Mouse (Mus musculus) mature B cell (primary cell): ENCODE data around the gene Syt12.

Experiments
- in situ Hi-C: fragments of 300-500 bp; cut with MboI; formaldehyde crosslinking; loops from 2 replicates; pipeline ENCODE4 v1.14.3; 2019

Syt12 gene

GRCm38 (mm10) chr19:4447445-4447844 lies 29.8 kb downstream of the Syt12 start:
- in situ Hi-C loops, result no loop called here

- in situ Hi-C loops, result no loop called here
Measured at GRCm38 (mm10) chr19:4446661-4447420, 30.4 kb downstream of the Syt12 start.

GRCm38 (mm10) chr19:4442408-4442807 lies 34.8 kb downstream of the Syt12 start:
- in situ Hi-C loops, result no loop called here

GRCm38 (mm10) chr19:4441621-4442161 lies 35.6 kb downstream of the Syt12 start:
- in situ Hi-C loops, result no loop called here

DNA sequence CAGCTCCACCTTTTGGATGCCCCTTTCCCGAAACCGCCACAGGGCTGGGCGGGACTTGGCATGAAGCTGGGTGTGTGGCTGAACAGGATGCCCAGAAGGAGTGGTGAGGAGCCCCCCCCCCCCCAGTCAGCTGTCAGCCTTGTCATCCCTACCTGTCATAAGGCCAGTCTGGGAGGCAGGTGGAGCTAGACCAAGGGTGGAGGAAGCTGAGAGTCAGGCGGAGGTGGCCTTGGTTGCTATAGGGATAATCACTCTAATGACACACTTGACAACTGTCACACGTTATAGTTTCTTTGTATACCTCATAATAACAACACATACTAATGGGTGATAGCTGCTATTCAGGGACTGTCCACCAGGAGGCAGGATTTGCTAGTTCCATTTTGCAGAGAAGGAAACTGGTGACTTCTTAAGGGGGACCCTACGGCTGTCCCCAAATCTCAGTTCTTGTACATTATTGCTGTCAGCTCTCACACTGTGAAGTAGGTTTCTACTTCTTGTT lies 36.1 kb downstream of the Syt12 start:
- in situ Hi-C loops, result no loop called here

- in situ Hi-C loops, result no loop called here
Measured at GRCm38 (mm10) chr19:4440222-4440621, 37.0 kb downstream of the Syt12 start.

GRCm38 (mm10) chr19:4439161-4439801 lies 38.0 kb downstream of the Syt12 start, which contains the start of gene Rhod:
Gene Rhod, minus strand, starts transcription at chr19:4439432.
- in situ Hi-C loops, result no loop called here

DNA sequence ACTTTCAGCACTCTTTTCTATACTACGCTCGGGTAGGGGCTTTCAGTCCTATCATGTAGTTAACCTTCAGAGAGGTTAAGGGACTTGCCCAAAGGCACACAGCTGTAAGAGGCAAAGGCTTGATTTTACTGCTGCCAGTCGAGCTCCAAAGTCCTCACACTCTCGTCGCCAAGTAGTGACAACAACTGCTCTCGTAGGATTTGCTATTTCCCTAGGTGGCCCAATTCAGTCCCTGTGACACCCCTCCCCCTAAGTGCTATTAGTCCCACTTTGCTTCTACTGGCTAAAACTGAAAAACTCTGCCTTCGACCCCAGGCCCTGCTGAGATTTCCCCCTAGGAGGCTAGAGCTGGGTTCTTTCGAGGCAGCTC lies 38.5 kb downstream of the Syt12 start:
- in situ Hi-C loops, result no loop called here

DNA sequence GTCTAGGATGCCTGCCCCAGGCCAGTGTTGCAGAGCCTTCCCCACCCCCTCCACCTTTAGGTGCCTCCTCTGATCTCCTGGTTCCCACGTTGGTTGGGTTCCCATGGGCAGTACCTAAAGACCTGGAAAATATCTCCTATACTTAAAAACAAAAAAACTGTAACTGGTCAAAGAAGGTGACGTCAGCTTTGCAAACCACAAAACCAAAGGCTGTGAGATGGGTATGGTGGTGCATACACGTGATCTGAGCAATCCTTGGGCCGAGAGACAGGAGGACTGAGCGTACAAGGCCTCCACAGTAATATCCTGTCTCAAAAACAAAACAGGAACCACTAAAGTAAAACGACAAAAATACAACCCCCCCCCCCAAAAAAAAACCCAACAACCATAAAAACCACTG lies 39.4 kb downstream of the Syt12 start:
- in situ Hi-C loops, result no loop called here

- in situ Hi-C loops, result no loop called here
Measured at GRCm38 (mm10) chr19:4436254-4436653, 41.0 kb downstream of the Syt12 start.

GRCm38 (mm10) chr19:4434999-4435398 lies 42.2 kb downstream of the Syt12 start:
- in situ Hi-C loops, result no loop called here

DNA sequence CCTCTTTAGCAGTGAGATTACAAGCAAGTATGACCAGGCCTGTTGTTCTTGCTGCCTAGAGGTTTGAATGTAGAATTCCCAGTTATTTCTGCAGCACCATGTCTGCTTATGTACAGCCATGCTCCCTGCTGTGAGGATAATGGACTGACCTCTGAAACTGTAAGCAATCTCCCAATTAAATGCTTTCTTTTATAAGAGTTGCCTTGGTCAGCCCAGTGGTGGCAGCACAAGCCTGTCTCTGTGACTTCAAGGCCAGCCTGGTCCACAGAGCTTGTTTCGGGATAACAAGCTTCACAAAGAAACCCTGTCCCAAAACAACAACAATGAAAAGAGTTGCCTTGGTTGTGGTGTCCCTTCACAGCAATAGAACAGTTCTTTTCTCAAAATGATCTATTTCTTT lies 43.5 kb downstream of the Syt12 start:
- in situ Hi-C loops, result no loop called here

DNA sequence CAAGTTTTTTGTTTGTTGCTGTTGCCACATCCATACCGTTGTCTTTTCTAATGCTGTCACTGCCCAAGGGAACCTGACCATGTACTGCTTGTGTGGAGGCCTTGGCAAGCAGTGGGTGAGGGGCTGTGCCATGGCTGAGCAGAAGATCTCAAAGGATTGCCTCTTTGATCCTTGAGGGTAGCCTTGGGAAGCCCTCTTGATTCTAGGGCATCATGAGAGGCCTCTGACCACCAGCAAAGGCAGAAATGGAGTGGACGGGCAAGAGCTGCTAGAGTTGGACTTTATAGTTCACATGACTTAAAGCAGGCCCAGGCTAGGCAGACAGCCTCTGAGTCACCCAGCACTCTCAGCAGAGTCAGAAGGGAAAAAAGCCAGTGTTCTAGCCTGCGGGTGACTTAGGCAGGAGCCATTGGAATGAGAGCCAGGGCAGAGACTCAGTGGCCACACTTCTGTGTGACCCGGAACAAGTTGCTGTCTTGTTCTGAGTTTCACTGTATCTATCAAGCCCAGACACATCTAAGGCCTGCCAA lies 47.1 kb downstream of the Syt12 start:
- in situ Hi-C loops, result no loop called here

- in situ Hi-C loops, result no loop called here
Measured at GRCm38 (mm10) chr19:4425610-4426366, 51.5 kb downstream of the Syt12 start.

DNA sequence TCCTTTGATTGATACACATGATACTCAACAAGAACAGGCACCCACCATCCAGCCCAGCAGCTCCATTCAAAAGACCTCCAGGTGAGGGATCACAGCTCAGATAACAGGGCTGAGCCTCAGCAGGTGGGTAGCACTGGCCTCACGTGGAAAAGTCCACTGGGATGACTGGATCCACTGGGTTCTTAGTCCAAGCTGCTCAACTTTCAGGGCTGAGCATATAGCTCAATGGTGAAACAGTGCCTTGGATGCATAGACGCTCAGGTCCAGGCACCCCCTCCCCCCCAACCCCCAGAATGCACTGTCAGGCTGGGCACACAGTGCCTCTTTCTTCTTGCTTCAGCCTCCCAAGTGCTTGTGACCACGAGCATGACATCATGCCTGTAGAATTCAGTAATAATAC lies 54.2 kb downstream of the Syt12 start:
- in situ Hi-C loops, result no loop called here

DNA sequence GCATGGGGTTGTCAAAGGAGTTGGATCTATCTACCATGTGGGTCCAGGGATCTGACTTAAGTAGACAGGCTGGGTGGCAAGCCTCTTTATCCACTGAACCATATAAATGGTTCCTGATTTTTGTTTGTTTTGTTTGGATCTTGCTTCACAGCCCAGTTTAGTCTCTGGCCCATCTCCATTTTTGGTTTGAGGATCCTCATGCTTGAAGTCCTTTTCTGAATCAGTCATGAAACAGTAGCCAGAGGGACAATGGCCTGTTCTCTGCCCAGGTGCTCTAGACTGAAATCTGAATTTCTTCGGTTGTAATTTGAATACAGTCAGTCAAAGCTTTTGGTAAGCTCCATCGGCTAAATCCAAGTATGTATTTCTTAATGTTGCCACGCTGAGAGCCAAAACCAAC lies 54.7 kb downstream of the Syt12 start:
- in situ Hi-C loops, result no loop called here

- in situ Hi-C loops, result no loop called here
Measured at GRCm38 (mm10) chr19:4420153-4420910, 56.9 kb downstream of the Syt12 start.

- in situ Hi-C loops, result no loop called here
Measured at GRCm38 (mm10) chr19:4419711-4420110, 57.5 kb downstream of the Syt12 start.

GRCm38 (mm10) chr19:4417713-4418112 lies 59.5 kb downstream of the Syt12 start:
- in situ Hi-C loops, result no loop called here

DNA sequence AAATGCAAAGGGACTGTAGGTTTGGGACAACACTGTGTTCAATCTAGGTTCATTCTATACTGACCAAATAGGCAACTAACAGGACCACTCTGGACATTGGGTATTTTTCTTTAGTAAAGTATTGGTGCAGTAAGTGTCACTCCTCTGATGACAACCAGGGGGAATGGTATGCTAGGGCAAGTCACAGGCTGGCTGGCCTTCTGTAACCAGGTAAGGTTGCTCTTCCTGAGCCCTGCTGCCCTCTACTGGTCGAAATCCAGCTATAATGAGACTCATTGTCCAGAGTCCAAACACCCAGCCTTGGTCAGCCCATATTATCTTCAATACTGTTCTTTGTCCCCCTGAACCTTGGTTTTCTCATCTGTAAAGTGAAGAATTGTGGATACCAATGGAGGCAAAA lies 60.1 kb downstream of the Syt12 start:
- in situ Hi-C loops, result no loop called here

DNA sequence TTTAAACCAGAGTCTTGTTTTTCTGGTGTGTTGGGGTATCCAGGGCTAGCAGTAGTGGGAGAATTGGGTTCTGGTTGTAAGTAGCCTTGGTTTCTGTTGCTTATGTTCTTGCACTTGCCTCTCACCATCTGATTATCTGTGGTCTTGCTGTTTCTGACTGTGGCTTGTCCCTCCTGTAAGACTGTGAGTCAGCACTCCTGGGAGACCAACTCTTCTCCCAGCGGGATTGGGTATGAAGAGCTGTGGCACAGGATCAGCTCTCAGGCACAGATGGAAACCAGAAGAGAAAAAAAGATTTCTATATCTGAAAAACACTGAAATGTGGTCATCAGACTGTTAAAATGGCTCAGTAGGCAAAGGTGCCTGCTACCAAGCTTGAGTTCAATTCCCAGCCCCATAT lies 62.6 kb downstream of the Syt12 start:
- in situ Hi-C loops, result no loop called here
